ENCODE assay signal across 8 mouse cellular contexts in the genomic region with DNA sequence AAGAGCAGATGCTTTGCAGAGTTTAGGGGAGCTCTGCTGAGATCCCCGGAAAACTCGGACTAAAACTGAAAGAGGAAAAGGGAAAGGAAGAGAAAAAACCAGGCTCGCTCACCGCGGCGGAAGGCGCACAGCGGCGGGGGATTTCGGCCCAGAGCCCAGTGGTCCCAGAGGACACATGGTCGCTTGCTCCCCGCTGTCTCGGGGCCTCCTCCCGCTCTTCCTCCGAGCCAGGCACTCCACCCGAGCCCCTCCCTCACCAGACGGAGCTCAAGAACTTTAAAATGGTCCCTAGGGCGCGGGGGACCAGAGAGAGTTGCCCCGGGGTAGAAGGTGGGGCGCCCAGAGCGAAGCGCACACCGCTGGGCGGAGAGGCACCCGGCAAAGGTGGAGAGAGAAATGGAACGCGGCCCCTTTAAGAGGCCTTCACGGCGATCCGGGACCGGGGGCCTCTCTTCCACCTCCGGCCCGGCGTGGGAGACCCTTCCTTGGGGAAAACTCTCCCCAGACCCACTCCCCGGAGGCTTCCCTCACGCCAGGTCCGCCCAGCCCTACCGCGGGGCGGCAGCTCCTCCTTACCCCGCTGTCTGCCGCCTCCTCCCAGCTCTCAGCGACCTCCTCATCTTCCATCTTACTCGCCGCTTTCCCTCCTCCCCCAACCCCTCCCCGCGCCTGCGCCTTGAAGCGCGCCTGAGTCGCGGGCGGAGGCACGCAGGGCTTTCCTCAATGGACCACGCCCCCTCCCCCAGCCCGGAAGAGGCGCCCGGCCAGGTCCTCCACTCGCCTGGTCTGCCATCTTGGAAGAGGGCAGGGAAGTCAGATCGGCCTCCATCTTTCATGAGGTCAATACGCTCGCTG. TPM values are rescaled to one million over a fixed set of nuclear protein-coding genes. Genes with fewer than 3 reads are reported as not detected.
A peak's percentile ranks its signal among the peaks of the same experiment; 100 is the strongest.
DNase-seq lines count a peak whose midpoint lies in the region; ATAC-seq and TF ChIP-seq lines count a peak whose summit lies in the region.

A gene (minus strand): TSS at position 660 of the 855 bp plus-strand sequence.

- TF ChIP-seq EP300 in liver, postnatal 0 days (IDR thresholded peaks at IDR 0.05; ENCODE audit: low read depth), result peak; percentile 73; the same call in 1 of the 2 replicates

- H3K4me1 ChIP-seq in E14TG2a.4 (replicated peaks; ENCODE audit: low read depth, low read length), result peaks cover 59% of the 10 kb centered on the region
- H3K4me1 ChIP-seq in forebrain, embryonic 13.5 days, result peaks cover 42% of the 10 kb centered on the region
- peaks cover 34% of the 10 kb centered on the region for H3K4me1 ChIP-seq in liver, postnatal 0 days (ENCODE audit: insufficient read depth)
- H3K4me1 ChIP-seq in neural tube, embryonic 14.5 days (ENCODE audit: control insufficient read depth, insufficient read depth, low read length), result peaks cover 21% of the 10 kb centered on the region

- DNase-seq in c-Kit-positive CD71-positive TER-119-positive erythroid progenitor cells, embryonic 14.5 days (ENCODE audit: low spot score), result peak; percentile 98
- DNase-seq in heart, postnatal 10 days, result peak; percentile 99
- peak; percentile 95 for DNase-seq in large intestine, adult 2 months (ENCODE audit: low read depth, low spot score)
- peak; percentile 99 for DNase-seq in liver, postnatal 0 days
- peak; percentile 99 for DNase-seq in testis, postnatal 10 days (ENCODE audit: low spot score)

- H3K9ac ChIP-seq in forebrain, embryonic 13.5 days, result peak within 1 kb of the TSS; percentile 90
- H3K9ac ChIP-seq in liver, postnatal 0 days (replicated peaks), result peak within 1 kb of the TSS; percentile 92
- H3K9ac ChIP-seq in neural tube, embryonic 14.5 days (replicated peaks; ENCODE audit: low read depth, low read length), result peak within 1 kb of the TSS; percentile 80

- intact Hi-C loops in heart, postnatal 10 days (cut with DNase I), result no loop called here

- peak within 1 kb of the TSS; percentile 93 for H3K27ac ChIP-seq in forebrain, embryonic 13.5 days
- peak within 1 kb of the TSS; percentile 95 for H3K27ac ChIP-seq in liver, postnatal 0 days (ENCODE audit: low read depth)
- H3K27ac ChIP-seq in neural tube, embryonic 14.5 days (ENCODE audit: low read depth, low read length), result peak within 1 kb of the TSS; percentile 90

- WGBS in forebrain, embryonic 13.5 days, result under 1% methylated on average over 54 of the region's 63 CpGs
- WGBS in large intestine, adult 2 months, result 1% methylated on average over 63 of the region's 63 CpGs
- under 1% methylated on average over 61 of the region's 63 CpGs for WGBS in liver, postnatal 0 days (ENCODE audit: insufficient replicate concordance)
- under 1% methylated on average over 54 of the region's 63 CpGs for WGBS in neural tube, embryonic 14.5 days

- H3K4me3 ChIP-seq in E14TG2a.4 (replicated peaks; ENCODE audit: low read length), result peak within 1 kb of the TSS; percentile 93
- H3K4me3 ChIP-seq in forebrain, embryonic 13.5 days, result peak within 1 kb of the TSS; percentile 90
- peak within 1 kb of the TSS; percentile 97 for H3K4me3 ChIP-seq in liver, postnatal 0 days (ENCODE audit: low read depth, low read length)
- peak within 1 kb of the TSS; percentile 84 for H3K4me3 ChIP-seq in neural tube, embryonic 14.5 days (ENCODE audit: low read depth, low read length)

- H3K27me3 ChIP-seq in E14TG2a.4 (ENCODE audit: insufficient read depth, low read length), result no peaks in the 10 kb centered on the region
- H3K27me3 ChIP-seq in forebrain, embryonic 13.5 days, result 0 out of 2 replicates have a peak, but pooled peaks cover 3% of the 10 kb centered on the region
- H3K27me3 ChIP-seq in liver, postnatal 0 days (ENCODE audit: insufficient read depth, low read length), result no peaks in the 10 kb centered on the region
- no peaks in the 10 kb centered on the region; the same call in 1 of the 2 replicates for H3K27me3 ChIP-seq in neural tube, embryonic 14.5 days (ENCODE audit: control insufficient read depth, insufficient read depth, low read length)

- peak within 1 kb of the TSS; percentile 94 for H3K4me2 ChIP-seq in forebrain, embryonic 13.5 days
- peak within 1 kb of the TSS; percentile 88 for H3K4me2 ChIP-seq in liver, postnatal 0 days (ENCODE audit: low read depth, low read length)
- H3K4me2 ChIP-seq in neural tube, embryonic 14.5 days (ENCODE audit: low read depth, low read length), result peak within 1 kb of the TSS; percentile 89

- peak; percentile 95 for ATAC-seq in forebrain, embryonic 13.5 days
- ATAC-seq in liver, postnatal 0 days, result peak; percentile 96
- ATAC-seq in neural tube, embryonic 14.5 days (ENCODE audit: low read depth), result peak; percentile 93

- no peaks in the 10 kb centered on the region for H3K9me3 ChIP-seq in E14TG2a.4 (ENCODE audit: low read length)
- no peaks in the 10 kb centered on the region for H3K9me3 ChIP-seq in forebrain, embryonic 13.5 days (replicated peaks)
- no peaks in the 10 kb centered on the region for H3K9me3 ChIP-seq in liver, postnatal 0 days (ENCODE audit: low read length)
- H3K9me3 ChIP-seq in neural tube, embryonic 14.5 days (ENCODE audit: control insufficient read depth, low read length), result no peaks in the 10 kb centered on the region

- TF ChIP-seq CTCF in E14TG2a.4 (conservative IDR thresholded peaks at IDR 0.05; ENCODE audit: low read length), result no peak
- no peak for TF ChIP-seq CTCF in liver, postnatal 0 days (IDR thresholded peaks at IDR 0.05; ENCODE audit: low read depth)

- H3K36me3 ChIP-seq in E14TG2a.4 (ENCODE audit: insufficient read depth, low read length), result peaks cover 29% of the 10 kb centered on the region
- no peaks in the 10 kb centered on the region for H3K36me3 ChIP-seq in forebrain, embryonic 13.5 days (ENCODE audit: poor library complexity, severe bottlenecking)
- peaks cover 6% of the 10 kb centered on the region; the same call in 1 of the 2 replicates for H3K36me3 ChIP-seq in liver, postnatal 0 days (replicated peaks; ENCODE audit: insufficient read depth, low read length)
- no peaks in the 10 kb centered on the region for H3K36me3 ChIP-seq in neural tube, embryonic 14.5 days (ENCODE audit: control insufficient read depth, insufficient read depth, low read length)

RNA-seq across cellular contexts. Expression of the gene that starts here (rescaled TPM):
- 29.3 and 33.5 TPM in 2 replicates for polyA plus RNA-seq in forebrain, embryonic 13.5 days (2015; fragmentation: Nextera tagmentation; extraction: Ambion mirVana)
- total RNA-seq in heart, postnatal 10 days (2021), result 100 to 1,000 TPM in 1 of 2 experiments, 10 to 100 TPM in 1; 92.4 to 108 TPM
- 46.7 and 49.1 TPM in 2 replicates for polyA plus RNA-seq in large intestine, adult 2 months (2012; rRNA removed)
- polyA plus RNA-seq in liver, postnatal 0 days (2015; fragmentation: Nextera tagmentation; extraction: Ambion mirVana), result 16.8 and 17.7 TPM in 2 replicates
- 13.2 and 13.7 TPM in 2 replicates for polyA plus RNA-seq in neural tube, embryonic 14.5 days (2014; fragmentation: Nextera tagmentation; extraction: Ambion mirVana)

Comparison
In these comparisons a context has a peak if more than half of its experiments do, and no peak if none do; other contexts are left out.
1. Peak in every context shown above with its lines: DNase-seq, ATAC-seq, H3K4me3 ChIP-seq and H3K27ac ChIP-seq.